Mouse (Mus musculus) cerebellum, postnatal 10 days (tissue): ENCODE results near the gene Olfr1087.
"Not testable (repeated sequence)": the region's sequence is repeated elsewhere in the genome, so short reads cannot be mapped to it uniquely, and the experiment has no call there.

Experiments used
- DNase-seq, 2 experiments: peaks; one replicate each; pipeline ENCODE4 v3.0.0; 2021; ENCODE audit warnings: mixed read lengths in 2 of 2

Olfr1087 gene

DNA sequence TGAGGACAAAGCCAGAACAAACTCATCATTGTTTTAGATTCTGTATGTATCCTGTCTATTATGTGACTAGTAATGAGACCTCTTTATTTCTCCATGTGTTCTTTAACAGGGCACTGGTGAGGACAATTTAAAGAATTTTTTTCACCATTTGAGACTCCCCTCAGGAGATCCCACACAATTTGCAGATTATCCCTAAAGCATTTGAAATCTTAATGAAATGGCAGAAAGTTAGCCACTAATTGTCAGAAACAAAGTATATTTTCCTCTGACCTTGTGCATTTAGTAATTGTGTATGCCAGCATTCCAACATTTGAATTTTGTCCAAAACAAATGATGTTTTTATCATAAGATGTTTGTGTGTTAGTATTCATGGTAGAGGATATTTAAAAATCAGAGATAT, at the start of gene Olfr1087:
Gene Olfr1087, minus strand, starts transcription at position 101 of the 400 bp plus-strand sequence.
- no peak for DNase-seq

DNA sequence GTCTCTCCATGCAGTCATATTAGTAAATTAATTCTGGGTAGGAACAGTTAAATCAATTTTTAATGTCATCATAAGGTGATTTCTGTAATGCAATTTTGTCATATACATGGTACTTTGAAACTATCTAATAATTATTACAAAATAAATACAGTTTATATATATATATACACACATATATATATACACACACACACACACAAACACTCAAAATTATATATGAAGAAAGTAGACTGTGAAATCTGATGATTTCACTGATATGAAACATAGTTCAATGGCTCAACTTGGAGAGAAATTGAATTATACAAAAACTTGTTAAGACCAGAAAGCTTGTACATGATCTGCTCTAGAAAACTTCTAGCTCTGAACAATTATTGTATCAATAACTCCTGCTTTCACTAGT, 35.4 kb upstream of the Olfr1087 start, which contains the start of gene Olfr1089:
Gene Olfr1089, minus strand, starts transcription at position 101 of the 400 bp plus-strand sequence.
- no peak for DNase-seq

DNA sequence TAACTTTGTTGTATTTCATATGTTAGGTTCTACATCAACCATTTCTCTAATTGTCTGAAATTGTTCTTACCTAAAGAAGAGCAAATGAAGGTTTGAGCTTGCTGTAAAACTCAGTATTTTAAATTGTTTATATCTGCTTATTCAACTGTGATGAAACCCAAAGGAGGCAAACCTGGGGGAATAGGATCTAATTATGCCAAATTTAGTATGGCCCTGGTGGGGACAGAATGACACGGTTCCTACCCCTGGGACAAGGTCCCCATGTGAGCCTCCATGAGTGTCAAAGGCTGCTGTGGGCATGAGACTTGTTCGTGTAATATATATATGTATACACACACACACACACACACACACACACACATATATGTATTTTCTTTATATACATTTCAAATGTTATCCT, 18.2 kb downstream of the Olfr1087 start, which contains the start of gene Olfr1086:
Gene Olfr1086, minus strand, starts transcription at position 101 of the 400 bp plus-strand sequence.
- DNase-seq, result no peak

DNA sequence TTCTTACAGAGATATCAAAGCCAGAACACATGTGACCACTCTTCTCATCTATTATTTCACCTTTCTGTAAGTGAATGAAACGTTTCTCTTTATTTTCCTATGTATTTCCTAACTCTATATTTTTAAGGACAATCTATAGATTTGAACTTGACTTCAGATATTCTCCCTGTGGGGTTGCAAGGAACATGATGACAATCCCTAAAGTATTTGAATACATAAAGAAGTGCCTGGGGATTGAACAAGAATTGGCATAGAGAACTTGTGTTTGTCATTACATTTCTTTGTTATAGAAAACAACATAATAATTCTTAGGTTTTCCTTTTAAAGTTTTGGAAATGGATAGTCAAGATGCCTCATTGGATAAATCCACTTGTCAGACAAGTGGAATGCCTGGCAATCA, 36.3 kb downstream of the Olfr1087 start, which contains the start of gene Olfr1085:
Gene Olfr1085, minus strand, starts transcription at position 101 of the 400 bp plus-strand sequence.
- no peak for DNase-seq

DNA sequence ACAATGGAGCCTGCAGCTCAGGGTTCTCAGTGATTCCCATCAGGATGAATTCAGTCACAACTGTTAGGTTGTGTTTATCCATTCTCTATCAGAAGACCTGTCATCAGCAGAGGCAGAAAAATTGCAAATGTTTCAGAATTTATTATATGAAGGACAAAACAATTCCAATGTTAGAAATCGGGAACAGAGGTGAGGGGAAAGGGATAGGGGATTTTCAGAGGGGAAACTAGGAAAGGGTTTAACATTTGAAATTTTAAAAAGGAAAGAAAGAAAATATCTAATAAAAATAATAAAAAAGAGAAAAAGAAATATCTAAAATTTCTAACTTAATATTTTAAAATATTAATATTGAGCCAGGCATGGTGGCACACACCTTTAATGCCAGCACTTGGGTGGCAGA, 58.6 kb downstream of the Olfr1087 start, which contains the start of gene Olfr1084:
Gene Olfr1084, minus strand, starts transcription at position 101 of the 400 bp plus-strand sequence.
- DNase-seq, result not testable (repeated sequence)
